Mouse (Mus musculus): ENCODE results near the gene Paqr4. TPM values are rescaled to one million over a fixed set of nuclear protein-coding genes. Genes with fewer than 3 reads are reported as not detected.

The Paqr4 gene
- polyA plus RNA-seq (2012; rRNA removed), result 33.9 and 34.7 TPM in 2 replicates

DNA sequence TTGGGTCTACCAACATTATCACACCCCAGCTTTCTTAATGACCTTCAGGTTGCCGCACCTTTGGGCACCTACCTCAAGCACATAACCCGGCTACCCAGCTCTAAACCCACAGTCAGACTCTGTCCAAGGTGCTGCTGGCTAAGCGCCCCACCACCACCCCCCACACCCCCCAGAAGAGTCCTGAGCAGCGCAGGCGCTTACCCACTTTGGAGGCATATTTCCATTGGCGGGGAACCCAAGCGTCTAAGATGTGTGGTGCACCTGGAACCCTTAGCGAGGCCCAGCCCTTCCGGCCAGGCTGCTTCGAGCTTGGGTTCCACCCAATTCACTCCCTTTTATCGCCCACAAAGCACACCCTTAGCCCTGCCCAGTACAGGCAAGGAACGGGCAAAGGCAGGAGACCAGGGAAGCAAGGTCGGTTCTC is at the start of gene Paqr4:
Gene Paqr4, minus strand, starts transcription at position 270 of the 424 bp plus-strand sequence.

DNA sequence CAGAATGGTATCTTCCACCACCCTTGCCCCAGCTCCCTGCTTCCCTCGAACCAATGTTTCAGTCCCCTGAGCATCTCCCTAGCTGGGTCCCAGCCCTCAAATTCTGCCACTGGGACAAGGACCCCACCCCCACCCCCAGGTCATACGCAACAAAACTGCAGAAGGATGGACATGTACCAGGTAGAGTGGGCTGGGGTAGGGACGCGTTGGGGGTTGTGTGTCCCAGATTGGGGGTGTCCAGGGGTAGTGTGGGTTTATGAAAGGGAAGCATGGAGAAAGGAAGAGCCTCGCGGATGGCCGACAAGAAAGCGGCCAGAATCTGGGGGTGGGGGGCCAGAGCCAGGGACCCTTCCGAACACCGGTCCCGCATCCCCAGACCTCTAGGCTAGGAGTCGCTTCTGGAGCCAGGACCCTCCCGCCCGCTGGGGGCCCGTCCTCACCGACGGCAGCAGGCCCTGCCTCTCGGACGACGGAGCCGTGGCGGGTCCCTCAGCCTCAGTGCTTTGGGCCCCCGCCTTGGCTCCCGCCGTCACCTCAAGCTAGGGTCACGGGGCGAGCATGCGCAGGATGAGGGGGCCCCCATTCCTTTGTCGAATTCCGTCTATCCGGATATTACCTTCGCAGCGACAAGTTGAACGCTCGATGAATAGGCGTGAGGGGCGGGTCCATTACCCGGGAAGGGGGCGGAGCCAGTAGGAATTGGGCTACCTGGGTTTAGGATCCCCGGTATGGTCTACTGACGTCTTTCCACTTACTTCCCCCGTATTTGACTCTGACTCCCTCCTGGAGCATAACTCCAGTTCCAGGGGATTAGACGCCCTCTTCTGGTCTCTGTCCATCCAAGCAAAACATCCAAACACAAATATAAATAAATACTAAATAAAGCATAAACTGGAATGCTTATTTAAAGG is 45.1 kb upstream of the Paqr4 start, which contains the start of gene Flywch2:
Gene Flywch2, minus strand, starts transcription at position 521 of the 911 bp plus-strand sequence.

DNA sequence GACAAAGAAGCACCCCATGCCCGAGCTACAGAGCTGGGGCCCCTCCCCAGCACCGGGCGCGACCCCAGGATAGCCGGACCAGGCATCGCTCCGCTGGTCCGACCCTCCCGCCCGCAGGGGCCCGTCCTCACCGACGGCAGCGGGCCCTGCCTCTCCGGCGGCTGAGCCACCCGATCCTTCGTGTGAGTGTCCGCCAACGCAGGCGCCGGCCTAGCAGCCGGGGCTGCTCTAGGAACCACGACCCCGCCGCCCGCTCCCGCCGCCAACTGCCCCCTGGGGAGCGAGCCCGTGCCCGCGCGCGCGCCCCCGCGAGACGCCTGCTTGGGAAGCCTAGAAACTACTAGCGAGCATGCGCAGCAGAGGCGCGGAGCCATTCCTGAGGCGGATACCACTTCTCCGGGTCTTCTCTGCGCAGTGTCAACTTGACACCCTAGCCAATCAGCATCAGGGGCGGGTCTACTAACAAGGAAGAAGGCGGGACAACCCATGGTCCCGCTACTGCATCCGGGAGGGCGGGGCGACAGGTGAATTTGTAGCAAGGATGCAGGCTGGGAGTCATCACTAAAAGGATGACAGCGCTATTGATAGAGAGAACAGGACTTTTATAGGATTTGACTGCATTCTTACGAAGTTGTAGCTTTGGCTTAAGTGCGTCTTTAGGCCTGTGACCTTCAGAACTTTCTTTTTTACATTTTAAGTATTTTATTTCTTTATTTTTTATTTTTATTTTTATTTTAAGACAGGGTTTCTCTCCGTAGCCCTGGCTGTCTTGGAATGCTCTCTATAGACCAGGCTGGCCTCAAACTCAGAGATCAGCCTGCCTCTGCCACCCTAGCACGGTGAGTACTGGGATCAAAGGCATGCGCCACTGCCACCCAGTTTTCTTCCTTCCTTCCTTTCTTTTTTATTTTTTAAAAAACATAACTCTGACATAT is 30.9 kb upstream of the Paqr4 start, which contains the start of gene Flywch1:
Gene Flywch1, minus strand, starts transcription at position 319 of the 935 bp plus-strand sequence.

DNA sequence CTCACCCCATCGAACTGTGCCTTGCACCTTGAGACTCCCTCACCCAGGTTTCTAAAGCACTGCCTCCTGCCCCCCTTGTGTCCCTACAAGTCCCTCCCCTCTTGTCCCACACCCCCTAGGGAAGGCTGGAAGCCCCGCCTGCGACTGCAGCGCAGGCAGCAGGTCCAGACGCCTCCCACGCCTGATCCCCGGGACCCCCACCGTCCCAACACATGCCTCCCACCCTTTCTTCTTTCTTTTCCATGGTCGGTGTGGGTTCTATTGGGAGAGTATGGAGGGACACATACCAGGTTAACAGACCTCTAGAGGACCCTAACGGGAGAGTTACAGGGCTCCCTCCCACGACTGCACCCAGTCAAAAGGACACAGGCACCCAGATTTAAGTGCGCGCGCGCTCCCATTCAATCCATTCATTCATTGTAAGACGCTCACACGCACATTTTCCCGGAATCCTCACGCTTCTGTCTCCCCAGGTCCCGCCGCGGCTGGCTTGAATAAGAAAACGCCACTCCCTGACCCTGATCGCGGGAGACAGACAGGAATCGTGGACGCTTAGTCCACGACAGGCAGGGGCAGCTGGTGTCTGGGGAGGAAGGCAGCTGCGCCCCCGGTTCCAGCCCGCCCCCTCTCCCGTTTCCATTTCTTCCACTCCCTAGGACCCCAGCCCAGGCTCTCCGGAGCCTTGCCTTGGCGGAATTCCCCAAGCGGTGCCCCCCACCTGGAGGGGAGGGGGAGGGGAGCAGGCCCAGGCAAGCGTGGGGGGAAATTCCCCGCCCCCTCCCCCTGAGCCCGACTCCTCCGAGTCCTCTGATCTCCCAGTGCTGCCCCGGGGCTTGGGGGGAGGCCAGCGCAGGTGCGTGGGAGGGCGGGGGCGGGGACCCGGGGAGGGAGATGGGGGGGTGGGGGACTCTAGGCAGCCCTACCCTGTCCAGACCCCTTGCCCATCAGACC is 4.9 kb upstream of the Paqr4 start, which contains the start of gene Kremen2:
Gene Kremen2, minus strand, starts transcription at position 533 of the 951 bp plus-strand sequence.

DNA sequence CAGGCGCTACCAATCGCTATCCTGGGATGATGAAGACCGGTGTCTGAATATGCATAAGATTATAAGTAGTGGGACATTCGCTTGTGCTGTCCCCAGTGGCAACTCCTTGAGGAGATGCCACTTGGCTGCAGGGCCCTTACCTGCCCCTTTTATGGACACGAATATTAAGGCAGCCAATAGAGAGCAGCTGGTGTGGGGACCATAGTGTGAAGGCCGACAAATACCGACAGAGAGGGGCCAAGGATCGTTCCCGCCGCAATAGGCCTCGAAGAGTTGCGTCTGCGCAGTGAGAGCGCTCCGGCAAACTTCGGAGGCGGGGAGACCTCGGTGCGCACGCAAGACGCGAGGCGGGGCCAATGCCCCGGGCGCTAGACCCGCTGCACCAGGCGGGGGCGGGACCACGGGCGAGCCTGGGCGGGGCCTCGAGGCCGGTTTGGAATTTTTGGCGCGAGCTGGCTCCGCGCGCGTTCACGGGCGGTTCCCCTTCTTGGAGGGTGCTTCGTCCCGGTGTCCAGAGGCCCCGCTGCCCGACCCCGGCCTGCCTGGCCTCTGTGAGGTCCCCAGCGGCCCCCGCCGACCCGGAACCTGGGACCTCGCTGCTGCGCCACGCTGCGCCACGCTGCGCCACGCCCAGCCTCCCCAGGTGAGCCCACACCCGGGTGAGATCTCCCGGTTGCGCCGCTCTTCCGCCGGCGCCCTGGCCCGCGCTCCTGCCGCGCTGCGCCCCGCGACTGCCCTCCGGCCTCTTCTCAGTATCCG is 14.5 kb downstream of the Paqr4 start, which contains the start of gene Pkmyt1:
Gene Pkmyt1, plus strand, starts transcription at position 338 of the 759 bp plus-strand sequence.

DNA sequence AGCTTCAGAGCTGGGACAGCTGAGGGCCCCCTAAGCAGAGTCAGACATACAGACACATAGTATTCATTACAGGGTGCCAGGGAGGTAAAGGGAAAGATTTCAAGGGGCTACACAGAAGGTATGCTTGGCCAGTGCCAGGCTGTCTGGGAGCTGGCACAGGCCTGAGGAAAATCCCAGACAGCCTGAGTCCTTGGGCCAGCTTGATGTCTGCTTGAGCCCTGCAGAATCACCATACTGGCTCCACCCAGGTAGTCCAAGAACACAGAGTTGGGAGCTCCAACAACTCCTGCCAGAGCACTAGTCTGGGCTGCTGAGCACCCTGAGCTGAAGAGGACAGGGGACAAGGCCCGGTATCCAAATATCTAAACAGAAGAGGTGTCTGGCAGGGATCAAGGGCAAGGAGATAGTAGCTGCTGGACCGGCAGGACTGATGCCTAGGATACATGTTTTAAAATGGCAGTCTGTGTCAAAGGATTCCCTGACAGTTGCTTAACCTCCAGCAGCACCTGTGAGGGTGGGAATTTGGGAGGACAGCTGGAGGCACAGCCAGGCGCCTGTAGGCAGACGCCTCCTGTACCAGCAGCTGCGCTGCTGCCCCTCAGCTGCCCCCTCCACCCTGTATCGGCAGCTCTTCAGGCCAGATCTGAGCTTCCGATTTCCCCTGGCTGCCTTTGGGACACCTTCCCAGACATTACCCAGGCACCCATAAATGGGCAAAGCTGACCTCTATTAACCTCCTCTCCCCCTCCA is 18.1 kb downstream of the Paqr4 start, which contains the start of gene 1520401A03Rik:
Gene 1520401A03Rik, minus strand, starts transcription at position 408 of the 750 bp plus-strand sequence.

Other genes starting within 250 kb of the Paqr4 start
- gene Zfp213, start 176.6 kb downstream of the Paqr4 start, polyA plus RNA-seq (2012; rRNA removed), result 12.9 and 13.4 TPM in 2 replicates
- gene Zfp13, start 141.4 kb downstream of the Paqr4 start, polyA plus RNA-seq (2012; rRNA removed), result 35.4 and 39.3 TPM in 2 replicates
- 0.08 and 0.12 TPM in 2 replicates for gene Zscan10, start 140.0 kb downstream of the Paqr4 start, polyA plus RNA-seq (2012; rRNA removed)
- gene Mmp25, start 95.6 kb downstream of the Paqr4 start, polyA plus RNA-seq (2012; rRNA removed), result 0.87 and 1.0 TPM in 2 replicates
- gene Bicdl2, start 80.4 kb downstream of the Paqr4 start, polyA plus RNA-seq (2012; rRNA removed), result 0.13 and 0.22 TPM in 2 replicates
- 86.9 and 88.9 TPM in 2 replicates for gene Hcfc1r1, start 67.3 kb downstream of the Paqr4 start, polyA plus RNA-seq (2012; rRNA removed)
- gene Thoc6, start 67.0 kb downstream of the Paqr4 start, polyA plus RNA-seq (2012; rRNA removed), result 28.9 and 33.0 TPM in 2 replicates
- 2.5 and 3.4 TPM in 2 replicates for gene Tnfrsf12a, start 63.4 kb downstream of the Paqr4 start, polyA plus RNA-seq (2012; rRNA removed)
- 0.54 and 0.72 TPM in 2 replicates for gene Cldn6, start 61.6 kb downstream of the Paqr4 start, polyA plus RNA-seq (2012; rRNA removed)
- 0.40 and 0.47 TPM in 2 replicates for gene Cldn9, start 56.8 kb downstream of the Paqr4 start, polyA plus RNA-seq (2012; rRNA removed)
- gene 1520401A03Rik, start 18.1 kb downstream of the Paqr4 start, polyA plus RNA-seq (2012; rRNA removed), result 0.17 and 0.32 TPM in 2 replicates
- 19.8 and 20.8 TPM in 2 replicates for gene Pkmyt1, start 14.5 kb downstream of the Paqr4 start, polyA plus RNA-seq (2012; rRNA removed)
- gene Kremen2, start 5.0 kb upstream of the Paqr4 start, polyA plus RNA-seq (2012; rRNA removed), result 1.3 and 1.6 TPM in 2 replicates
- 80.5 and 83.9 TPM in 2 replicates for gene Flywch1, start 30.7 kb upstream of the Paqr4 start, polyA plus RNA-seq (2012; rRNA removed)
- gene Flywch2, start 45.2 kb upstream of the Paqr4 start, polyA plus RNA-seq (2012; rRNA removed), result 46.4 and 59.7 TPM in 2 replicates
- 446 and 518 TPM in 2 replicates for gene Srrm2, start 49.7 kb upstream of the Paqr4 start, polyA plus RNA-seq (2012; rRNA removed)
- 883 and 917 TPM in 2 replicates for gene Elob, start 88.3 kb upstream of the Paqr4 start, polyA plus RNA-seq (2012; rRNA removed)
- 0.26 and 0.27 TPM in 2 replicates for gene Prss33, start 95.2 kb upstream of the Paqr4 start, polyA plus RNA-seq (2012; rRNA removed)
- gene Prss32, start 103.0 kb upstream of the Paqr4 start, polyA plus RNA-seq (2012; rRNA removed), result 1.6 and 1.8 TPM in 2 replicates
- gene Prss41, start 103.3 kb upstream of the Paqr4 start, polyA plus RNA-seq (2012; rRNA removed), result 1.6 and 1.7 TPM in 2 replicates
- gene Prss21, start 127.2 kb upstream of the Paqr4 start, polyA plus RNA-seq (2012; rRNA removed), result not detected in 2 replicates
- not detected in 2 replicates for gene Dcpp1, start 140.0 kb upstream of the Paqr4 start, polyA plus RNA-seq (2012; rRNA removed)
- gene Dcpp2, start 140.0 kb upstream of the Paqr4 start, polyA plus RNA-seq (2012; rRNA removed), result not detected in 2 replicates
- not detected in 2 replicates for gene Dcpp3, start 176.6 kb upstream of the Paqr4 start, polyA plus RNA-seq (2012; rRNA removed)
- not detected in 2 replicates for gene Sbp, start 200.8 kb upstream of the Paqr4 start, polyA plus RNA-seq (2012; rRNA removed)
- gene Sbpl, start 214.4 kb upstream of the Paqr4 start, polyA plus RNA-seq (2012; rRNA removed), result not detected in 2 replicates
- gene Prss30, start 239.7 kb upstream of the Paqr4 start, polyA plus RNA-seq (2012; rRNA removed), result 0.45 and 0.56 TPM in 2 replicates